Mouse (Mus musculus) neural tube, embryonic 12.5 days (tissue): ENCODE data around the gene Ccdc32. TPM values are rescaled to one million over a fixed set of nuclear protein-coding genes. Genes with fewer than 3 reads are reported as not detected.

Experiments used
- ATAC-seq: fragments of 200-750 bp; cut with Nextera tagmentation; 2 replicates; pipeline ENCODE4 v1.8.0; 2017; ENCODE audit warnings: low read depth, mild to moderate bottlenecking, moderate TSS enrichment, moderate library complexity; ENCODE audit not compliant: low FRiP score
- H3K27ac ChIP-seq: fragments of 300-500 bp; sonication (generic); 2 replicates; pipeline ENCODE4 v1.5.1; 2016
- H3K27me3 ChIP-seq: fragments of 300-500 bp; sonication (generic); replicated peaks from 2 replicates; pipeline ENCODE4 v1.6.1; 2016; ENCODE audit warnings: mild to moderate bottlenecking
- H3K36me3 ChIP-seq: fragments of 300-500 bp; sonication (generic); 2 replicates; pipeline ENCODE4 v1.6.1; 2016; ENCODE audit warnings: mild to moderate bottlenecking
- H3K4me1 ChIP-seq: fragments of 300-500 bp; sonication (generic); 2 replicates; pipeline ENCODE4 v1.6.1; 2016
- H3K4me2 ChIP-seq: fragments of 300-500 bp; sonication (generic); replicated peaks from 2 replicates; pipeline ENCODE4 v1.6.1; 2016; ENCODE audit warnings: mild to moderate bottlenecking
- H3K4me3 ChIP-seq: fragments of 300-500 bp; sonication (generic); 2 replicates; pipeline ENCODE4 v1.5.1; 2016
- H3K9ac ChIP-seq: fragments of 300-500 bp; sonication (generic); 2 replicates; pipeline ENCODE4 v1.6.1; 2016; ENCODE audit warnings: mild to moderate bottlenecking
- H3K9me3 ChIP-seq: fragments of 300-500 bp; sonication (generic); 2 replicates; pipeline ENCODE4 v1.6.1; 2016; ENCODE audit warnings: mild to moderate bottlenecking
- WGBS: fragments of 180-500 bp; shearing (Covaris S2); methylation state at CpG from one replicate; pipeline ENCODE4 v1.1.7; 2016; 5-methylcytosine and 5-hydroxymethylcytosine counted together
- polyA plus RNA-seq: library from polyadenylated mRNA; unstranded; fragments of >200 nt; fragmentation: Nextera tagmentation; extraction: Ambion mirVana; gene quantifications from 2 replicates; pipeline ENCODE4 v1.2.1, GENCODE M21; 2016

Ccdc32 gene
- 28.0 and 28.8 TPM in 2 replicates for polyA plus RNA-seq

- ATAC-seq = peak; percentile 96
- peaks cover 3% of the 10 kb centered on the region; the same call in 1 of the 2 replicates for H3K36me3 ChIP-seq
- peak within 1 kb of the TSS; percentile 63 for H3K4me3 ChIP-seq
- 1% methylated on average over 28 of the region's 28 CpGs for WGBS
- peak within 1 kb of the TSS; percentile 75 for H3K9ac ChIP-seq
- peaks cover 5% of the 10 kb centered on the region for H3K4me1 ChIP-seq
- H3K4me2 ChIP-seq = peak within 1 kb of the TSS; percentile 81
- H3K9me3 ChIP-seq = no peaks in the 10 kb centered on the region
- H3K27ac ChIP-seq = no peak within 1 kb of the TSS
- no peaks in the 10 kb centered on the region for H3K27me3 ChIP-seq
Measured at GRCm38 (mm10) chr2:119028941-119029551, at the start of gene Ccdc32. Gene Ccdc32, minus strand, starts transcription at chr2:119029393.

GRCm38 (mm10) chr2:119072397-119072796, 43.2 kb upstream of the Ccdc32 start:
- Histone ChIP-seq H3K4me2 (no peak overlapping the region), H3K27ac (no peak overlapping the region), H3K4me1 (no peaks in the 10 kb centered on the region), H3K9me3 (no peaks in the 10 kb centered on the region), H3K36me3 (peaks cover 6% of the 10 kb centered on the region; the same call in 1 of the 2 replicates), H3K9ac (no peak overlapping the region), H3K4me3 (no peak overlapping the region), H3K27me3 (no peaks in the 10 kb centered on the region)
- no peak for ATAC-seq
- 98% methylated on average over 4 of the region's 4 CpGs for WGBS

DNA sequence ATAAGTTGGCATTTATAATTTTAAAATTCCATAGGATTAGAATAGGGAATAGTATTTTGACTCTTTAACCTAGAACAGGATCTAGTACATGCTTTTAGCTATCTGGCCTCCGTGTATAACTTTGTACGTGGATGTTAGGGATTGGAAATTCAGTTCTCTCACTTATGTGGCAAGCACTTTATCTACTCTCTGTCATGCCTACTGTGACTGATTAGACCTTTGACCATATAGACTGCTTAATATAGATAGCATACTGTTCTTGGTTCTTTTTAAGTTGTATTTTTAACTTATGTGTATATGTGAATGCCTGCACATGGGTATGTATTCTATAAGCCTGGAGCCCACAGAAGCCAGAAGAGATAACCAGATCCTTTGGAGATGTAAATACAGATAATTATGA, 30.9 kb upstream of the Ccdc32 start:
- H3K9ac ChIP-seq = no peak overlapping the region
- no peak for ATAC-seq

DNA sequence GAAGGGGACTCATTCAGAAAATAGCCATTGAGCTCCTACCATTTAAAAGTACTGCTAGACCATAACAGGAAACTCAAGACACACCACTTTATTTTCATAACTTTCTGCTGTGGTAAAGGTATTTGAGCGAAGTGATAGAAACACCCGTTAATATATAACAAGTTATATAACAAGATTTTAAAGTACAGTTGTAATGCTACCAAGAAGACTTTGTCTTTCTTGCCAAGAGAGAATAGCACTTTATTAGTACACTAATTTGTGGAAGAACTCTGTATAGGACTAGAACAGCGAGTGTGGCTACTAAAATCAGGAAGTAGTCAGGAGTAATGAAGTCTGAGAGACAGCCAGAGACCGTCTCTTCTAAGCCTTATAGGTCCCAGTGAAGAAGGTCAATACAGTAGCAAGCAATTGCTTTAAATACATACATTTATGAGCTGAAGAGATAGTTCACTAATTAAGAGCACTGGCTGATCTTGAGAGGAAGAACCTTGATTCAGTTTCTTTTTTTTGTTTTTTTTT, 21.0 kb upstream of the Ccdc32 start:
- Histone ChIP-seq H3K4me1 (peaks cover 10% of the 10 kb centered on the region), H3K9ac (no peak overlapping the region), H3K4me3 (no peak overlapping the region), H3K36me3 (no peaks in the 10 kb centered on the region), H3K27me3 (no peaks in the 10 kb centered on the region), H3K4me2 (no peak overlapping the region), H3K9me3 (no peaks in the 10 kb centered on the region), H3K27ac (no peak overlapping the region)
- 94% methylated on average over 4 of the region's 4 CpGs for WGBS
- no peak for ATAC-seq

More for the DNA sequence above, 30.9 kb upstream of the Ccdc32 start:
- Histone ChIP-seq H3K4me3 (no peak overlapping the region), H3K9me3 (no peaks in the 10 kb centered on the region), H3K27ac (no peak overlapping the region), H3K27me3 (no peaks in the 10 kb centered on the region), H3K4me1 (no peaks in the 10 kb centered on the region), H3K36me3 (no peaks in the 10 kb centered on the region; the same call in 1 of the 2 replicates), H3K4me2 (no peak overlapping the region)
- 94% methylated on average over 2 of the region's 2 CpGs for WGBS

GRCm38 (mm10) chr2:119047849-119048248, 18.7 kb upstream of the Ccdc32 start:
- no peak overlapping the region for H3K27ac ChIP-seq
- no peak for ATAC-seq

DNA sequence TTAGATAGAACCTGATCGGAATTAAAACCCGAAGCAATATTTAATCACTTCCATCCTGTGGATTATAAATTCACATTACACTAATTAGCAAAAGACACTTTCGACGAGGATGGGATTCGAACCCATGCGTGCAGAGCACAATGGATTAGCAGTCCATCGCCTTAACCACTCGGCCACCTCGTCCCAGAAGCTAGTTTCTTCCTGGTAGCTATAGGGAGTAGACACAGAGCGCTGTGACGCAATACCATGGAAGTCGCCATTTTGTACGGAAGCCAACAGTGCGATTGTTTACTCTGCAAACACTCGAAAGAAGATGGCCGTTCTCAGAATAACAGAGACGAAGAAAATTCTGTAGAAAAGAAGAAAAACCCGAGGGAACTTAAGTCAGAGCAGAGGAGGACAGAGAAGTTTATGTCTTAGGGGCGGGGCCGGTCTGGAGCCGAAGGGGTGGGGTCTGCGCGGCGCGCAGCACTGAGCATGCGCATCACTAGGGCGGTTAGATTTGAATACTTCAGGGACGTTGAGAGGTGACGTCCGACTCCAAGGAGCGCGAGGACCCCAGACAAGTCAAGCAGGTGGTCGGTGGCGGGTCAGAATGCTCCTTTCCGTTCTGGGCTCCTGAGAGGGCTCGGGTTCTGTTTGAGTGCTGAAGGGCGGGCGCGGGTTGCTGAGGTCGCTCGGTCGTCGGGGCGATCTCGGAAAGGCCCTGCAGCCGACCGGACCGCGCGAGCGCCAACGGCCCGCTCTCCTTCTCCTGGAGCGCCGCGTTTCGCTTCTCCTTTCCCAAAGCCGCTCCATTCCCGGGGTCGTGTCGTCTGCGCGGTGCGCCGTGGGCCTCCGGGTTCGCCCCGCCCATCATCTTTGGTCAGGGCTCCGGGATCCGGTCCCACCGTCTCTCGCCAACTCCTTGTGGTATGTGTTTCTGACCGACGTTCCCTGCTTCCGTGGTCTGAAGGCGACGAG, 17.7 kb upstream of the Ccdc32 start, which contains the start of gene Knl1:
Knl1 (plus strand) TSS at position 471 of the 963 bp plus-strand sequence.
- Histone ChIP-seq H3K27me3 (no peaks in the 10 kb centered on the region), H3K36me3 (no peaks in the 10 kb centered on the region), H3K4me2 (peak within 1 kb of the TSS; percentile 75), H3K9ac (peak within 1 kb of the TSS; percentile 57), H3K9me3 (no peaks in the 10 kb centered on the region), H3K4me3 (peak within 1 kb of the TSS; percentile 72), H3K27ac (no peak within 1 kb of the TSS; the same call in 1 of the 2 replicates), H3K4me1 (peaks cover 10% of the 10 kb centered on the region)
- under 1% methylated on average over 77 of the region's 77 CpGs for WGBS
- peak; percentile 96 for ATAC-seq

More at GRCm38 (mm10) chr2:119047849-119048248, 18.7 kb upstream of the Ccdc32 start:
- peaks cover 10% of the 10 kb centered on the region for H3K4me1 ChIP-seq
- no peaks in the 10 kb centered on the region for H3K36me3 ChIP-seq
- H3K9ac ChIP-seq = peak overlapping the region; percentile 57
- no peaks in the 10 kb centered on the region for H3K9me3 ChIP-seq
- 13% methylated on average over 4 of the region's 4 CpGs for WGBS
- peak overlapping the region; percentile 75 for H3K4me2 ChIP-seq
- H3K4me3 ChIP-seq = peak overlapping the region; percentile 72
- no peaks in the 10 kb centered on the region for H3K27me3 ChIP-seq

- H3K4me2 ChIP-seq = no peak overlapping the region
- peaks cover 10% of the 10 kb centered on the region for H3K4me1 ChIP-seq
- no peak overlapping the region for H3K9ac ChIP-seq
- 0 out of 2 replicates have a peak, but pooled peaks cover 1% of the 10 kb centered on the region for H3K36me3 ChIP-seq
- no peaks in the 10 kb centered on the region for H3K9me3 ChIP-seq
- H3K27ac ChIP-seq = no peak overlapping the region
- no peak overlapping the region for H3K4me3 ChIP-seq
- no peaks in the 10 kb centered on the region for H3K27me3 ChIP-seq
- WGBS = 65% methylated on average over 2 of the region's 2 CpGs
- no peak for ATAC-seq
Measured at GRCm38 (mm10) chr2:119045163-119045562, 16.0 kb upstream of the Ccdc32 start.

DNA sequence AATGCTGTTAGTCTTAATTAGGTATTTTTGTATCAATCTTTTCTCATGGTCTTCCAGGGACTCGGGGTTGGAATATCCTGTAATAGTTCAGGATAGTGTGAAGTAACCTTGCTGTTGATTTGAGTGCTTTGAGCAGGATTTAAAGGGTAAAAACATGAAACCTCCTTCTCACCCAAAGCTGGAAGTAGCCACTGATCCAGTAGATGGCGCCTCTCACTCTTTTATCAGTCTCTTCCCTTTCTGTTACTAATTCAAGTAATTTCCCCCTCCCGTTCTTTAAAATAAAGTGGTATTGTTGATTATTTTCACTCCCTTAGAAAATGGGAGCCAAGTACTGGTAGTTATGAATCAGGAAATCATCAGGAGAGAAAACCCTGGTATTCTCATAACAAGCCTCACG, 11.7 kb upstream of the Ccdc32 start:
- peaks cover under 1% of the 10 kb centered on the region; the same call in 1 of the 2 replicates for H3K4me1 ChIP-seq
- H3K9ac ChIP-seq = no peak overlapping the region
- no peaks in the 10 kb centered on the region for H3K9me3 ChIP-seq
- no peak for ATAC-seq
- H3K36me3 ChIP-seq = peaks cover 29% of the 10 kb centered on the region
- H3K4me2 ChIP-seq = no peak overlapping the region
- WGBS = 54% methylated on average over 4 of the region's 4 CpGs
- no peak overlapping the region for H3K27ac ChIP-seq
- H3K4me3 ChIP-seq = no peak overlapping the region
- no peaks in the 10 kb centered on the region for H3K27me3 ChIP-seq

- Histone ChIP-seq H3K9ac (peak overlapping the region; percentile 90), H3K9me3 (no peaks in the 10 kb centered on the region), H3K27ac (peak overlapping the region; percentile 86), H3K4me1 (peaks cover 8% of the 10 kb centered on the region; the same call in 1 of the 2 replicates), H3K4me3 (peak overlapping the region; percentile 87), H3K4me2 (peak overlapping the region; percentile 78), H3K27me3 (no peaks in the 10 kb centered on the region), H3K36me3 (peaks cover 29% of the 10 kb centered on the region)
- no peak for ATAC-seq
- 9% methylated on average over 7 of the region's 7 CpGs for WGBS
Measured at GRCm38 (mm10) chr2:119035397-119035745, 6.2 kb upstream of the Ccdc32 start.

- Histone ChIP-seq H3K4me1 (peaks cover 8% of the 10 kb centered on the region; the same call in 1 of the 2 replicates), H3K27ac (peak within 1 kb of the TSS; percentile 86), H3K36me3 (peaks cover 24% of the 10 kb centered on the region), H3K4me2 (peak within 1 kb of the TSS; percentile 78), H3K9me3 (no peaks in the 10 kb centered on the region), H3K4me3 (peak within 1 kb of the TSS; percentile 87), H3K27me3 (no peaks in the 10 kb centered on the region), H3K9ac (peak within 1 kb of the TSS; percentile 90)
- ATAC-seq = peak; percentile 97
- WGBS = under 1% methylated on average over 49 of the region's 49 CpGs
Measured at GRCm38 (mm10) chr2:119034656-119035396, 5.6 kb upstream of the Ccdc32 start, which contains the start of gene Rpusd2. Gene Rpusd2, plus strand, starts transcription at chr2:119034790.

DNA sequence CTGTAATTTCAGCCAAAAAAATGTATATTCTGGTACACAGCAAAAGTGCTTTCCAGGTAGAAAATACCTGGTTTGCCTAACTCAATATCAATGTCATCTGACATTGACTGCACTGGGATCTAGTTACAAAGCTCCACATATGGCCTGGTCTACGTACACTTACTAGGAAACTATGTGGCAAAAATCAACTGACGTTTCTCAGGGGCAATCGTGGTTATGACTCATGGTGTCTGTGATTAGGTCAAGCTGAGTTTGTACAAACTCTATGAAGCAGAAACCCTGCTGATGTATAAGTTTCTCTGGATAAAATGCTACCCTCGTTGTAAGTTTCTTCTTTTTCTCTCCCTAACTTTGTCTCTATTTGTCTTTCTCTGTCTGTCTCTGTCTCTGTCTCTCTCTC, 3.0 kb upstream of the Ccdc32 start:
- Histone ChIP-seq H3K4me2 (no peak overlapping the region), H3K4me3 (no peak overlapping the region), H3K9ac (no peak overlapping the region), H3K36me3 (peaks cover 4% of the 10 kb centered on the region; the same call in 1 of the 2 replicates), H3K4me1 (peaks cover 13% of the 10 kb centered on the region), H3K27ac (no peak overlapping the region), H3K27me3 (no peaks in the 10 kb centered on the region), H3K9me3 (no peaks in the 10 kb centered on the region)
- 72% methylated on average over 4 of the region's 4 CpGs for WGBS
- ATAC-seq = no peak
